ENCODE assay signal across 10 mouse cellular contexts in genomic region chr9:65520505-65520876, GRCm38 (mm10). TPM values are rescaled to one million over a fixed set of nuclear protein-coding genes. Genes with fewer than 3 reads are reported as not detected.
A peak's percentile ranks its signal among the peaks of the same experiment; 100 is the strongest.
DNase-seq lines count a peak whose midpoint lies in the region; ATAC-seq and TF ChIP-seq lines count a peak whose summit lies in the region.
"Had no signal": no experiment of that assay in that cellular context is flagged by ENCODE, and none has a peak within 500 bp of the region (broad histone marks: within the 10 kb centered on the region; RNA-seq: fewer than 3 reads in every experiment).

No protein-coding gene starts in this region.

- TF ChIP-seq CTCF in kidney, postnatal 0 days (IDR thresholded peaks at IDR 0.05; ENCODE audit: low read depth) = no peak

- ATAC-seq in kidney, postnatal 0 days (replicated peaks; ENCODE audit: low FRiP score, low read depth) = no peak
- no peak for ATAC-seq in embryonic facial prominence, embryonic 13.5 days (ENCODE audit: insufficient number of reproducible peaks, insufficient read depth, low FRiP score, low TSS enrichment, low read depth)
- peak; percentile 46; the same call in 1 of the 2 replicates for ATAC-seq in hindbrain, embryonic 15.5 days (ENCODE audit: low FRiP score, low read depth)
- no peak for ATAC-seq in midbrain, embryonic 14.5 days (ENCODE audit: low FRiP score, low TSS enrichment)
- ATAC-seq: Patski had no signal

- no peak overlapping the region for H3K27ac ChIP-seq in kidney, postnatal 0 days
- no peak overlapping the region for H3K27ac ChIP-seq in embryonic facial prominence, embryonic 13.5 days
- peak overlapping the region; percentile 83 for H3K27ac ChIP-seq in hindbrain, embryonic 15.5 days (replicated peaks)
- peak overlapping the region; percentile 68 for H3K27ac ChIP-seq in midbrain, embryonic 14.5 days (replicated peaks; ENCODE audit: low read depth, low read length)

- H3K36me3 ChIP-seq in kidney, postnatal 0 days (ENCODE audit: insufficient read depth, low read length) = no peaks in the 10 kb centered on the region
- no peaks in the 10 kb centered on the region for H3K36me3 ChIP-seq in embryonic facial prominence, embryonic 13.5 days
- H3K36me3 ChIP-seq in hindbrain, embryonic 15.5 days = no peaks in the 10 kb centered on the region
- H3K36me3 ChIP-seq in midbrain, embryonic 14.5 days (ENCODE audit: control insufficient read depth, insufficient read depth, low read length) = no peaks in the 10 kb centered on the region

- DNase-seq in kidney, postnatal 0 days (ENCODE audit: low spot score) = no peak
- DNase-seq in kidney, adult 8-10 months = no peak
- DNase-seq in midbrain, embryonic 14.5 days = no peak
- DNase-seq in spleen, postnatal 10 days (ENCODE audit: low spot score in 2 of 2) = no peak
- no peak for DNase-seq in thymus, postnatal 10 days (ENCODE audit: low spot score in 2 of 2)
- DNase-seq in ovary, postnatal 10 days (ENCODE audit: low spot score) = no peak

- peak overlapping the region; percentile 14; the same call in 1 of the 2 replicates for H3K4me3 ChIP-seq in kidney, postnatal 0 days (replicated peaks; ENCODE audit: low read depth, low read length)
- H3K4me3 ChIP-seq in embryonic facial prominence, embryonic 13.5 days = peak overlapping the region; percentile 40
- peak overlapping the region; percentile 41 for H3K4me3 ChIP-seq in hindbrain, embryonic 15.5 days
- peak overlapping the region; percentile 33 for H3K4me3 ChIP-seq in midbrain, embryonic 14.5 days (replicated peaks; ENCODE audit: low read depth, low read length)

- peak overlapping the region; percentile 56 for H3K4me2 ChIP-seq in kidney, postnatal 0 days (ENCODE audit: low read length)
- H3K4me2 ChIP-seq in embryonic facial prominence, embryonic 13.5 days = peak overlapping the region; percentile 73
- H3K4me2 ChIP-seq in hindbrain, embryonic 15.5 days = peak overlapping the region; percentile 70
- H3K4me2 ChIP-seq in midbrain, embryonic 14.5 days (ENCODE audit: low read length) = peak overlapping the region; percentile 61

- whole genome bisulfite sequencing in kidney, postnatal 0 days = 13% methylated on average over 11 of the region's 11 CpGs
- WGBS in embryonic facial prominence, embryonic 13.5 days = 12% methylated on average over 11 of the region's 11 CpGs
- 14% methylated on average over 11 of the region's 11 CpGs for WGBS in hindbrain, embryonic 15.5 days
- 16% methylated on average over 11 of the region's 11 CpGs for WGBS in midbrain, embryonic 14.5 days

- H3K9me3 ChIP-seq in kidney, postnatal 0 days (replicated peaks; ENCODE audit: low read length) = no peaks in the 10 kb centered on the region
- H3K9me3 ChIP-seq in embryonic facial prominence, embryonic 13.5 days = no peaks in the 10 kb centered on the region
- no peaks in the 10 kb centered on the region for H3K9me3 ChIP-seq in hindbrain, embryonic 15.5 days
- no peaks in the 10 kb centered on the region for H3K9me3 ChIP-seq in midbrain, embryonic 14.5 days (ENCODE audit: control insufficient read depth, low read length)

- H3K27me3 ChIP-seq in kidney, postnatal 0 days (ENCODE audit: insufficient read depth, low read length) = no peaks in the 10 kb centered on the region
- H3K27me3 ChIP-seq in embryonic facial prominence, embryonic 13.5 days = no peaks in the 10 kb centered on the region
- H3K27me3 ChIP-seq in hindbrain, embryonic 15.5 days = no peaks in the 10 kb centered on the region
- H3K27me3 ChIP-seq in midbrain, embryonic 14.5 days (ENCODE audit: control insufficient read depth, insufficient read depth, low read length) = no peaks in the 10 kb centered on the region
- H3K27me3 ChIP-seq: Patski had no signal

- H3K4me1 ChIP-seq in kidney, postnatal 0 days (replicated peaks; ENCODE audit: insufficient read depth, low read length) = peaks cover 12% of the 10 kb centered on the region; the same call in 1 of the 2 replicates
- peaks cover 24% of the 10 kb centered on the region for H3K4me1 ChIP-seq in embryonic facial prominence, embryonic 13.5 days
- peaks cover 22% of the 10 kb centered on the region for H3K4me1 ChIP-seq in hindbrain, embryonic 15.5 days (replicated peaks)
- peaks cover 12% of the 10 kb centered on the region; the same call in 1 of the 2 replicates for H3K4me1 ChIP-seq in midbrain, embryonic 14.5 days (ENCODE audit: control insufficient read depth, insufficient read depth, low read length)

- H3K9ac ChIP-seq in kidney, postnatal 0 days (ENCODE audit: low read depth, low read length) = 0 out of 2 replicates have a peak overlapping the region, but pooled peaks have one; percentile 3
- H3K9ac ChIP-seq in embryonic facial prominence, embryonic 13.5 days = peak overlapping the region; percentile 63
- H3K9ac ChIP-seq in hindbrain, embryonic 15.5 days = peak overlapping the region; percentile 50
- peak overlapping the region; percentile 54 for H3K9ac ChIP-seq in midbrain, embryonic 14.5 days (replicated peaks; ENCODE audit: low read length)

RNA-seq across cellular contexts. Expression of gene Ankdd1a, which starts 0.5 kb away (rescaled TPM):
- 0.14 TPM in 1 of 2 replicates, not detected in the other for polyA plus RNA-seq in kidney, postnatal 0 days (2015; fragmentation: Nextera tagmentation; extraction: Ambion mirVana)
- polyA plus RNA-seq in embryonic facial prominence, embryonic 13.5 days (2015; fragmentation: Nextera tagmentation; extraction: Ambion mirVana) = not detected in 2 replicates
- polyA plus RNA-seq in hindbrain, embryonic 15.5 days (2015; fragmentation: Nextera tagmentation; extraction: Ambion mirVana) = 1.1 and 1.3 TPM in 2 replicates
- 0.55 and 1.00 TPM in 2 replicates for polyA plus RNA-seq in midbrain, embryonic 14.5 days (2014; fragmentation: Nextera tagmentation; extraction: Ambion mirVana)
- polyA plus RNA-seq: Patski; small intestine, adult 2 months had no signal

RNA-seq across cellular contexts. Expression of gene Plekho2, which starts 59.3 kb away (rescaled TPM):
- polyA plus RNA-seq in kidney, postnatal 0 days (2015; fragmentation: Nextera tagmentation; extraction: Ambion mirVana) = 13.4 and 14.6 TPM in 2 replicates
- 12.6 TPM in 2 replicates for polyA plus RNA-seq in embryonic facial prominence, embryonic 13.5 days (2015; fragmentation: Nextera tagmentation; extraction: Ambion mirVana)
- 6.8 and 8.0 TPM in 2 replicates for polyA plus RNA-seq in hindbrain, embryonic 15.5 days (2015; fragmentation: Nextera tagmentation; extraction: Ambion mirVana)
- 2.9 and 4.6 TPM in 2 replicates for polyA plus RNA-seq in midbrain, embryonic 14.5 days (2014; fragmentation: Nextera tagmentation; extraction: Ambion mirVana)

RNA-seq across cellular contexts. Expression of gene Spg21, which starts 59.7 kb away (rescaled TPM):
- 118 and 122 TPM in 2 replicates for polyA plus RNA-seq in kidney, postnatal 0 days (2015; fragmentation: Nextera tagmentation; extraction: Ambion mirVana)
- polyA plus RNA-seq in embryonic facial prominence, embryonic 13.5 days (2015; fragmentation: Nextera tagmentation; extraction: Ambion mirVana) = 116 and 123 TPM in 2 replicates
- 109 and 117 TPM in 2 replicates for polyA plus RNA-seq in hindbrain, embryonic 15.5 days (2015; fragmentation: Nextera tagmentation; extraction: Ambion mirVana)
- polyA plus RNA-seq in midbrain, embryonic 14.5 days (2014; fragmentation: Nextera tagmentation; extraction: Ambion mirVana) = 137 and 162 TPM in 2 replicates

Comparison
In these comparisons a context has a peak if more than half of its experiments do, and no peak if none do; other contexts are left out.
1. H3K27ac ChIP-seq: peak in hindbrain, embryonic 15.5 days (single experiment) and midbrain, embryonic 14.5 days (single experiment); none in kidney, postnatal 0 days (single experiment) and embryonic facial prominence, embryonic 13.5 days (single experiment).
2. H3K9ac ChIP-seq: peak in every context shown above with its lines; median percentile 63 in embryonic facial prominence, embryonic 13.5 days; 54 in midbrain, embryonic 14.5 days; 50 in hindbrain, embryonic 15.5 days; 3 in kidney, postnatal 0 days.
3. Peak in every context shown above with its lines, with median percentiles within 50 percentile points of each other: H3K4me2 ChIP-seq and H3K4me3 ChIP-seq.